Mouse (Mus musculus) cerebellum, postnatal 36 days (tissue): Measurements from ENCODE around the gene Actr1a.

Source experiments
- DNase-seq, 2 experiments: peaks; one replicate each; pipeline ENCODE4 v3.0.0; 2021 to 2022; ENCODE audit warnings: mixed read lengths in 2 of 2

Actr1a gene

GRCm38 (mm10) chr19:46395109-46396009, at the start of gene Actr1a:
Actr1a (minus strand) TSS chr19:46395748.
- peak; percentile 97 to 98 for DNase-seq

GRCm38 (mm10) chr19:46444209-46444608, 48.7 kb upstream of the Actr1a start:
- DNase-seq: peak; percentile 82 to 93

- no peak for DNase-seq
Observed at GRCm38 (mm10) chr19:46443509-46443908, 48.0 kb upstream of the Actr1a start.

- DNase-seq: no peak
Observed at GRCm38 (mm10) chr19:46435492-46435891, 39.9 kb upstream of the Actr1a start.

GRCm38 (mm10) chr19:46434591-46434990, 39.0 kb upstream of the Actr1a start:
- DNase-seq: no peak

- DNase-seq: no peak
Observed at GRCm38 (mm10) chr19:46434148-46434547, 38.6 kb upstream of the Actr1a start.

GRCm38 (mm10) chr19:46433712-46434111, 38.2 kb upstream of the Actr1a start:
- no peak for DNase-seq

GRCm38 (mm10) chr19:46429250-46429649, 33.7 kb upstream of the Actr1a start:
- no peak for DNase-seq

GRCm38 (mm10) chr19:46426488-46426887, 30.9 kb upstream of the Actr1a start:
- DNase-seq: peak in 1 of 2 experiments; percentile 36

- DNase-seq: no peak
Observed at GRCm38 (mm10) chr19:46425266-46425665, 29.7 kb upstream of the Actr1a start.

- peak; percentile 83 to 85 for DNase-seq
Observed at GRCm38 (mm10) chr19:46422384-46423338, 27.1 kb upstream of the Actr1a start.

- DNase-seq: no peak
Observed at GRCm38 (mm10) chr19:46420410-46420809, 24.9 kb upstream of the Actr1a start.

- DNase-seq: no peak
Observed at GRCm38 (mm10) chr19:46418051-46418450, 22.5 kb upstream of the Actr1a start.

GRCm38 (mm10) chr19:46416276-46416675, 20.7 kb upstream of the Actr1a start:
- no peak for DNase-seq

GRCm38 (mm10) chr19:46414486-46414885, 18.9 kb upstream of the Actr1a start:
- no peak for DNase-seq

GRCm38 (mm10) chr19:46413969-46414368, 18.4 kb upstream of the Actr1a start:
- no peak for DNase-seq

- no peak for DNase-seq
Observed at GRCm38 (mm10) chr19:46412056-46412805, 16.7 kb upstream of the Actr1a start.

- DNase-seq: no peak
Observed at GRCm38 (mm10) chr19:46409506-46409905, 14.0 kb upstream of the Actr1a start.

- no peak for DNase-seq
Observed at GRCm38 (mm10) chr19:46406592-46407386, 11.2 kb upstream of the Actr1a start.

GRCm38 (mm10) chr19:46404030-46404429, 8.5 kb upstream of the Actr1a start:
- DNase-seq: no peak

- no peak for DNase-seq
Observed at GRCm38 (mm10) chr19:46400558-46400957, 5.0 kb upstream of the Actr1a start.

GRCm38 (mm10) chr19:46399886-46400285, 4.3 kb upstream of the Actr1a start:
- DNase-seq: no peak
